Mouse (Mus musculus) heart, adult 2 months (tissue): ENCODE results near the gene Slc28a1. TPM values are rescaled to one million over a fixed set of nuclear protein-coding genes. Genes with fewer than 3 reads are reported as not detected.

Source experiments
- DNase-seq, 2 experiments: peaks; one replicate each; pipeline ENCODE4 v3.0.0; 2021
- H3K27ac ChIP-seq: fragments of 200-600 bp; 2 replicates; pipeline ENCODE4 v1.8.1; 2022
- H3K27me3 ChIP-seq: fragments of 200-500 bp; 2 replicates; pipeline ENCODE4 v1.6.1; 2012; ENCODE audit warnings: mild to moderate bottlenecking, low read length, inconsistent platforms, mixed read lengths; ENCODE audit not compliant: control insufficient read depth, insufficient read depth
- H3K36me3 ChIP-seq: fragments of 200-500 bp; 2 replicates; pipeline ENCODE4 v1.6.1; 2012; ENCODE audit warnings: low read length, inconsistent platforms; ENCODE audit not compliant: control insufficient read depth, insufficient read depth
- H3K4me1 ChIP-seq: fragments of 200-500 bp; 2 replicates; pipeline ENCODE4 v1.6.1; 2011; ENCODE audit warnings: low read length; ENCODE audit not compliant: control insufficient read depth, insufficient read depth
- H3K4me3 ChIP-seq: fragments of 200-600 bp; 2 replicates; pipeline ENCODE4 v1.8.1; 2022
- H3K79me2 ChIP-seq: fragments of 200-500 bp; replicated peaks from 2 replicates; pipeline ENCODE4 v1.6.1; 2012; ENCODE audit warnings: mild to moderate bottlenecking, inconsistent platforms, low read length, moderate library complexity, mixed read lengths; ENCODE audit not compliant: control insufficient read depth, insufficient read depth
- H3K9ac ChIP-seq: fragments of 200-500 bp; 2 replicates; pipeline ENCODE4 v1.6.1; 2012; ENCODE audit warnings: low read depth, mild to moderate bottlenecking, control low read depth, inconsistent platforms, low read length, mixed read lengths
- CTCF ChIP-seq: fragments of 200-600 bp; IDR thresholded peaks from 2 replicates; pipeline ENCODE4 v1.8.1; 2022; ENCODE audit warnings: antibody characterized with exemption, mild to moderate bottlenecking, moderate library complexity
- EP300 ChIP-seq: fragments of 200-500 bp; IDR thresholded peaks from 2 replicates; pipeline ENCODE4 v1.6.1; 2011; ENCODE audit warnings: low read depth, low read length, control low read depth; ENCODE audit not compliant: insufficient read depth
- POLR2A ChIP-seq: fragments of 200-500 bp; IDR thresholded peaks from 2 replicates; pipeline ENCODE4 v1.6.1; 2011; ENCODE audit warnings: mild to moderate bottlenecking, low read depth, low read length, control low read depth; ENCODE audit not compliant: insufficient read depth
- WGBS: fragments of 180-500 bp; shearing (Covaris S2); methylation state at CpG from one replicate; pipeline ENCODE4 v1.1.7; 2018; 5-methylcytosine and 5-hydroxymethylcytosine counted together
- intact Hi-C: fragments of 180-260 bp; cut with DNase I; formaldehyde crosslinking; loops from one replicate; pipeline ENCODE4 v1.15.1; 2025
- polyA plus RNA-seq: library from polyadenylated mRNA; depleted of rRNA; stranded (reverse); fragments of >200 nt; gene quantifications from 2 replicates; pipeline ENCODE4 v1.2.3, GENCODE M21; 2012
- total RNA-seq, 2 experiments: library from RNA; stranded (reverse); gene quantifications; 2 replicates each; pipeline ENCODE4 v1.2.3; 2021

Slc28a1 gene
- total and polyA plus RNA-seq, 3 experiments, result 0.08 to 0.20 (median 0.18) TPM

GRCm38 (mm10) chr7:81125215-81126175 lies 10.9 kb downstream of the Slc28a1 start:
- 78% methylated on average over 10 of the region's 10 CpGs for WGBS
- Histone ChIP-seq H3K27ac (no peak overlapping the region), H3K36me3 (no peaks in the 10 kb centered on the region), H3K4me3 (no peak overlapping the region), H3K79me2 (no peaks in the 10 kb centered on the region), H3K4me1 (peaks cover 4% of the 10 kb centered on the region; the same call in 1 of the 2 replicates), H3K9ac (no peak overlapping the region), H3K27me3 (no peaks in the 10 kb centered on the region)
- no peak for DNase-seq
- TF ChIP-seq EP300, result no peak
- intact Hi-C loops, result no loop called here

DNA sequence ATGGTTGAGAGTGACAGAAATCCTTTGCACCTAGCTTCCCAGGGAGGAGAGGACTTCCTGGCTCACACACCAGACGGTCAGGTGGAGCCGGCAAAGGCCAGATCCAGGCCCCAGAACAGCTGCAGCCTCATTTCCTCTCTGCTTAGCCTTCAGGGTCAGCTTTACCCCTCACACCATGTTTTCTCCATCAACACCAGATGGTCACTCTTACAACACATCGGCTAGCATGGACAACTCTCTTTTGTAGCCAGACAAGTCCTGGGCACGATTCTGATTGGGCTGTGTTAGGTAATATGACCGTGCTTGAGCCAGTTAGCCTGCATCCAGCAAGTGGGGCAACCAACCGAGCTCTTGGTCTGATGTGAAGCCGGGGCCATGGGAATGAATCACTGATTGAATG lies 17.3 kb downstream of the Slc28a1 start:
- Histone ChIP-seq H3K27me3 (no peaks in the 10 kb centered on the region), H3K4me1 (peaks cover 16% of the 10 kb centered on the region), H3K4me3 (no peak overlapping the region), H3K36me3 (no peaks in the 10 kb centered on the region), H3K27ac (peak overlapping the region; percentile 36; the same call in 1 of the 2 replicates), H3K9ac (no peak overlapping the region), H3K79me2 (no peaks in the 10 kb centered on the region)
- intact Hi-C loops, result loop anchor here (2.0 to 5.0 kb wide), 3 partner anchors 21 to 140 kb away; partner anchors contain the start of gene Zfp592
- 58% methylated on average over 7 of the region's 7 CpGs for WGBS
- DNase-seq, result peak; percentile 56 to 75
- TF ChIP-seq POLR2A, result no peak; the same call in 1 of the 2 replicates
- peak; percentile 80 for TF ChIP-seq EP300

- DNase-seq, result peak; percentile 75 to 79
- peak overlapping the region; percentile 71 for H3K27ac ChIP-seq
- H3K4me3 ChIP-seq, result no peak overlapping the region
- intact Hi-C loops, result loop anchor here (2.0 to 5.0 kb wide), 3 partner anchors 22 to 141 kb away; partner anchors contain the start of gene Zfp592
- 0 out of 2 replicates have a peak, but pooled peaks have one; percentile 4 for TF ChIP-seq CTCF
- no peak for TF ChIP-seq POLR2A
- no peak for TF ChIP-seq EP300
- peaks cover 16% of the 10 kb centered on the region for H3K4me1 ChIP-seq
- H3K79me2 ChIP-seq, result no peaks in the 10 kb centered on the region
- H3K36me3 ChIP-seq, result no peaks in the 10 kb centered on the region
- no peak overlapping the region for H3K9ac ChIP-seq
- H3K27me3 ChIP-seq, result no peaks in the 10 kb centered on the region
- WGBS, result 9% methylated on average over 2 of the region's 2 CpGs
These were observed 18.3 kb downstream of the Slc28a1 start for GRCm38 (mm10) chr7:81132851-81133279.

DNA sequence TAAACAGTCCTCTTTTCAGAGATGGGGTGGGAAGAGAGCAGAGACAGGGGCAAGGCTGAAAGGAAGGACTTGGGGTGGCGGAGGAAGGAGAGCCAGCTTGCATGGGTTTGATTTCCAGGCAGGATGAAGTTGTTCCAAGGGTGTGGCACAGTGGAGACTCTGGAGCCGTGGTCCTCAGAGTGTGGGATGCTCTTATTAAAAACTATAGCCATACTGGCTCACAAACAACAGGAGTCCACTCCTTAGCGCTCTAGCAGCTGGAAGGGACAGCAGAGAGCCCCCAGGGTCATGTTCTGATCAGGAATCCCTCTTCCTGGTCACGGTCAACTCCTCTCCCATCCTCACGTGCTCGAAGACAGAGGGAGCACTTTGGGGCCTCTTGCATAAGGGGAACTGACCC lies 18.8 kb downstream of the Slc28a1 start:
- 49% methylated on average over 6 of the region's 6 CpGs for WGBS
- Histone ChIP-seq H3K79me2 (no peaks in the 10 kb centered on the region), H3K9ac (no peak overlapping the region), H3K36me3 (no peaks in the 10 kb centered on the region), H3K27me3 (no peaks in the 10 kb centered on the region), H3K4me3 (no peak overlapping the region), H3K27ac (peak overlapping the region; percentile 71), H3K4me1 (peaks cover 16% of the 10 kb centered on the region)
- DNase-seq, result peak; percentile 49
- TF ChIP-seq CTCF, result no peak
- TF ChIP-seq EP300, result no peak
- no peak for TF ChIP-seq POLR2A
- intact Hi-C loops, result loop anchor here (2.0 to 5.0 kb wide), 3 partner anchors 23 to 141 kb away; partner anchors contain the start of gene Zfp592

- H3K36me3 ChIP-seq, result no peaks in the 10 kb centered on the region
- no peaks in the 10 kb centered on the region for H3K27me3 ChIP-seq
- TF ChIP-seq CTCF, result no peak
- TF ChIP-seq EP300, result no peak
- DNase-seq, result no peak
- no peak overlapping the region for H3K4me3 ChIP-seq
- peak overlapping the region; percentile 71 for H3K27ac ChIP-seq
- peaks cover 18% of the 10 kb centered on the region for H3K4me1 ChIP-seq
- H3K9ac ChIP-seq, result no peak overlapping the region
- intact Hi-C loops, result loop anchor here (2.0 to 5.0 kb wide), 3 partner anchors 23 to 142 kb away; partner anchors contain the start of gene Zfp592
- no peaks in the 10 kb centered on the region for H3K79me2 ChIP-seq
- WGBS, result 57% methylated on average over 2 of the region's 2 CpGs
These were observed 19.3 kb downstream of the Slc28a1 start for GRCm38 (mm10) chr7:81133941-81134340.

- intact Hi-C loops, result loop anchor here (5.0 kb wide), 3 partner anchors 62 to 247 kb away; partner anchors contain the start of gene Zfp592
- Histone ChIP-seq H3K27ac (peak overlapping the region; percentile 71), H3K4me3 (peak overlapping the region; percentile 22; the same call in 1 of the 2 replicates), H3K9ac (peak overlapping the region; percentile 52), H3K27me3 (no peaks in the 10 kb centered on the region), H3K79me2 (no peaks in the 10 kb centered on the region), H3K36me3 (no peaks in the 10 kb centered on the region), H3K4me1 (peaks cover 18% of the 10 kb centered on the region)
- DNase-seq, result peak; percentile 78 to 86
- TF ChIP-seq POLR2A (peak; percentile 62), CTCF (peak; percentile 59), EP300 (no peak)
- 3% methylated on average over 9 of the region's 9 CpGs for WGBS
These were observed 20.0 kb downstream of the Slc28a1 start for GRCm38 (mm10) chr7:81134614-81135067.
